Mouse (Mus musculus): ENCODE data around the gene Hs2st1. TPM values are rescaled to one million over a fixed set of nuclear protein-coding genes. Genes with fewer than 3 reads are reported as not detected.

The Hs2st1 gene
- polyA plus RNA-seq, 1 experiment from 2014 or later: 39.1 TPM

GRCm38 (mm10) chr3:144561511-144562250 lies 8.3 kb downstream of the Hs2st1 start:
- ATAC-seq (ENCODE audit: low FRiP score): no peak
- Histone ChIP-seq H3K27ac (no peak overlapping the region), H3K9ac (no peak overlapping the region), H3K4me2 (no peak overlapping the region), H3K9me3 (no peaks in the 10 kb centered on the region), H3K4me1 (peaks cover 25% of the 10 kb centered on the region), H3K27me3 (no peaks in the 10 kb centered on the region), H3K36me3 (replicated peaks) (0 out of 2 replicates have a peak, but pooled peaks cover 4% of the 10 kb centered on the region), H3K4me3 (replicated peaks) (no peak overlapping the region)
- 69% methylated on average over 22 of the region's 22 CpGs for WGBS

- Histone ChIP-seq H3K9me3 (no peaks in the 10 kb centered on the region), H3K4me2 (peak overlapping the region; percentile 11; the same call in 1 of the 2 replicates), H3K27ac (no peak overlapping the region), H3K36me3 (replicated peaks) (0 out of 2 replicates have a peak, but pooled peaks cover 4% of the 10 kb centered on the region), H3K4me1 (peaks cover 44% of the 10 kb centered on the region), H3K9ac (no peak overlapping the region), H3K27me3 (no peaks in the 10 kb centered on the region), H3K4me3 (replicated peaks) (no peak overlapping the region)
- ATAC-seq (ENCODE audit: low FRiP score): 0 out of 2 replicates have a peak, but pooled peaks have one; percentile 7
- WGBS: 53% methylated on average over 5 of the region's 5 CpGs
Observed at GRCm38 (mm10) chr3:144558274-144558673, 11.7 kb downstream of the Hs2st1 start.

GRCm38 (mm10) chr3:144556625-144557324 lies 13.2 kb downstream of the Hs2st1 start:
- peak; percentile 51 for ATAC-seq (ENCODE audit: low FRiP score)
- Histone ChIP-seq H3K4me2 (peak overlapping the region; percentile 47), H3K9me3 (no peaks in the 10 kb centered on the region), H3K9ac (peak overlapping the region; percentile 50), H3K27ac (peak overlapping the region; percentile 77), H3K4me1 (peaks cover 52% of the 10 kb centered on the region), H3K4me3 (replicated peaks) (peak overlapping the region; percentile 15), H3K36me3 (replicated peaks) (0 out of 2 replicates have a peak, but pooled peaks cover 4% of the 10 kb centered on the region), H3K27me3 (no peaks in the 10 kb centered on the region)
- 2% methylated on average over 16 of the region's 16 CpGs for WGBS

- Histone ChIP-seq H3K9ac (no peak overlapping the region), H3K9me3 (no peaks in the 10 kb centered on the region), H3K27me3 (no peaks in the 10 kb centered on the region), H3K4me2 (no peak overlapping the region), H3K4me1 (peaks cover 60% of the 10 kb centered on the region), H3K27ac (0 out of 2 replicates have a peak overlapping the region, but pooled peaks have one; percentile 25), H3K36me3 (replicated peaks) (no peaks in the 10 kb centered on the region), H3K4me3 (replicated peaks) (no peak overlapping the region)
- ATAC-seq (ENCODE audit: low FRiP score): no peak
- WGBS: 80% methylated on average over 7 of the region's 7 CpGs
Observed at GRCm38 (mm10) chr3:144555144-144555543, 14.8 kb downstream of the Hs2st1 start.

GRCm38 (mm10) chr3:144554503-144554902 lies 15.5 kb downstream of the Hs2st1 start:
- Histone ChIP-seq H3K27ac (peak overlapping the region; percentile 70), H3K4me1 (peaks cover 63% of the 10 kb centered on the region), H3K27me3 (no peaks in the 10 kb centered on the region), H3K9ac (no peak overlapping the region), H3K4me2 (peak overlapping the region; percentile 26; the same call in 1 of the 2 replicates), H3K9me3 (no peaks in the 10 kb centered on the region), H3K36me3 (replicated peaks) (no peaks in the 10 kb centered on the region), H3K4me3 (replicated peaks) (no peak overlapping the region)
- WGBS: 67% methylated on average over 9 of the region's 9 CpGs
- ATAC-seq (ENCODE audit: low FRiP score): no peak

GRCm38 (mm10) chr3:144553942-144554341 lies 16.0 kb downstream of the Hs2st1 start:
- H3K9ac ChIP-seq: no peak overlapping the region
- 0 out of 2 replicates have a peak overlapping the region, but pooled peaks have one; percentile 26 for H3K27ac ChIP-seq
- WGBS: 52% methylated on average over 7 of the region's 7 CpGs
- no peaks in the 10 kb centered on the region for H3K9me3 ChIP-seq
- H3K36me3 ChIP-seq (replicated peaks): no peaks in the 10 kb centered on the region
- no peaks in the 10 kb centered on the region for H3K27me3 ChIP-seq
- ATAC-seq (ENCODE audit: low FRiP score): no peak; the same call in 1 of the 2 replicates
- peaks cover 60% of the 10 kb centered on the region for H3K4me1 ChIP-seq
- H3K4me3 ChIP-seq (replicated peaks): no peak overlapping the region
- H3K4me2 ChIP-seq: no peak overlapping the region; the same call in 1 of the 2 replicates

- H3K4me1 ChIP-seq: peaks cover 49% of the 10 kb centered on the region
- H3K4me2 ChIP-seq: no peak overlapping the region
Observed at GRCm38 (mm10) chr3:144551416-144551815, 18.6 kb downstream of the Hs2st1 start.

GRCm38 (mm10) chr3:144550659-144551058 lies 19.3 kb downstream of the Hs2st1 start:
- peak; percentile 59; the same call in 1 of the 2 replicates for ATAC-seq (ENCODE audit: low FRiP score)
- no peaks in the 10 kb centered on the region for H3K9me3 ChIP-seq
- H3K4me3 ChIP-seq (replicated peaks): no peak overlapping the region
- peaks cover 50% of the 10 kb centered on the region for H3K4me1 ChIP-seq
- no peaks in the 10 kb centered on the region for H3K36me3 ChIP-seq (replicated peaks)
- no peak overlapping the region for H3K9ac ChIP-seq
- peak overlapping the region; percentile 70; the same call in 1 of the 2 replicates for H3K27ac ChIP-seq
- no peak overlapping the region for H3K4me2 ChIP-seq
- WGBS: 68% methylated on average over 5 of the region's 5 CpGs
- no peaks in the 10 kb centered on the region for H3K27me3 ChIP-seq

More at GRCm38 (mm10) chr3:144551416-144551815, 18.6 kb downstream of the Hs2st1 start:
- Histone ChIP-seq H3K9ac (no peak overlapping the region), H3K4me3 (replicated peaks) (no peak overlapping the region), H3K36me3 (replicated peaks) (no peaks in the 10 kb centered on the region), H3K27ac (peak overlapping the region; percentile 70), H3K27me3 (no peaks in the 10 kb centered on the region), H3K9me3 (no peaks in the 10 kb centered on the region)
- ATAC-seq (ENCODE audit: low FRiP score): no peak
- 56% methylated on average over 4 of the region's 4 CpGs for WGBS

- Histone ChIP-seq H3K4me2 (no peak overlapping the region), H3K36me3 (replicated peaks) (no peaks in the 10 kb centered on the region), H3K27me3 (no peaks in the 10 kb centered on the region), H3K4me3 (replicated peaks) (no peak overlapping the region), H3K4me1 (peaks cover 53% of the 10 kb centered on the region), H3K9ac (no peak overlapping the region), H3K9me3 (no peaks in the 10 kb centered on the region), H3K27ac (peak overlapping the region; percentile 50)
- ATAC-seq (ENCODE audit: low FRiP score): no peak
- WGBS: 94% methylated on average over 5 of the region's 5 CpGs
Observed at GRCm38 (mm10) chr3:144550036-144550435, 19.9 kb downstream of the Hs2st1 start.

GRCm38 (mm10) chr3:144548186-144548845 lies 21.7 kb downstream of the Hs2st1 start:
- no peak for ATAC-seq (ENCODE audit: low FRiP score)
- H3K4me1 ChIP-seq: peaks cover 44% of the 10 kb centered on the region

GRCm38 (mm10) chr3:144546490-144546889 lies 23.5 kb downstream of the Hs2st1 start:
- Histone ChIP-seq H3K4me1 (peaks cover 41% of the 10 kb centered on the region), H3K9me3 (no peaks in the 10 kb centered on the region), H3K4me2 (peak overlapping the region; percentile 24; the same call in 1 of the 2 replicates), H3K9ac (no peak overlapping the region), H3K4me3 (replicated peaks) (no peak overlapping the region), H3K27me3 (no peaks in the 10 kb centered on the region), H3K36me3 (replicated peaks) (no peaks in the 10 kb centered on the region), H3K27ac (peak overlapping the region; percentile 79)
- peak; percentile 22; the same call in 1 of the 2 replicates for ATAC-seq (ENCODE audit: low FRiP score)
- 45% methylated on average over 4 of the region's 4 CpGs for WGBS

More at GRCm38 (mm10) chr3:144548186-144548845, 21.7 kb downstream of the Hs2st1 start:
- Histone ChIP-seq H3K9me3 (no peaks in the 10 kb centered on the region), H3K4me2 (no peak overlapping the region), H3K36me3 (replicated peaks) (no peaks in the 10 kb centered on the region), H3K4me3 (replicated peaks) (no peak overlapping the region), H3K27me3 (no peaks in the 10 kb centered on the region), H3K9ac (no peak overlapping the region), H3K27ac (no peak overlapping the region)
- WGBS: 87% methylated on average over 7 of the region's 7 CpGs

GRCm38 (mm10) chr3:144545832-144546231 lies 24.1 kb downstream of the Hs2st1 start:
- Histone ChIP-seq H3K4me3 (replicated peaks) (no peak overlapping the region), H3K36me3 (replicated peaks) (no peaks in the 10 kb centered on the region), H3K4me2 (0 out of 2 replicates have a peak overlapping the region, but pooled peaks have one; percentile 15), H3K9ac (no peak overlapping the region), H3K4me1 (peaks cover 35% of the 10 kb centered on the region), H3K27ac (peak overlapping the region; percentile 63), H3K9me3 (no peaks in the 10 kb centered on the region), H3K27me3 (no peaks in the 10 kb centered on the region)
- WGBS: 11% methylated on average over 4 of the region's 4 CpGs
- ATAC-seq (ENCODE audit: low FRiP score): peak; percentile 52; the same call in 1 of the 2 replicates

All from forebrain, embryonic 12.5 days (tissue).